Comparison of ENCODE assay signal across 11 mouse cellular contexts in the genomic region with DNA sequence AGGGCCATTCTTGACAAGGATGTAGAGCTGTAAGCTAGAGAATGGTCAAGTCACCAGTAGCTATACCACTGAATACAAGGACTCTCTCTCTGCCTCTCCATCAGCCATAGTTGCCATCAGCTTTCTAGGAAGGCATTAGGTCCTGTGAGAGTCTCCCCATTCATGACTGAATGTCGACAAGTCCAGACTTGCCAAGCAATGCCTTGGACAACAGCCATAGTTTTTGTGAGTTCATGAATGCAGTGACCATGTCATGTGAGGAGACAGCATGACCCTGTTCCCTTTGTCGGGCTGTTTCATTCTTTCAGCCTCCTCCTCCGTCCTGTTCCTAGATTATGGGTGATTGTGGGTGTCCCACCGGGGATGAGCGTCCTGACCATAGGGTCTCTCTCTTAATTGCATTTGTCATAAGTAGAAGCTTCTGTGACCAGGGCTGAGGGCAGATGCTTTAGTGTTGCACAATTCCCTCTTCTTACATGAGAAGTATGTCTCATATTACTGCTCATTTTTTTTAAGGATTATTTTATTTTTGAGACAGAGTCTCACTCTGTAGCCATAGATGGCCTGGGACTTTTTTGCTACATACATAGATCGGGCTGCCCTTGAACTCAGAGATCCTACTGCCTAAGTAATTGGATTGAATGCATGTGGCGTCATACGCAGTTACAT. TPM values are rescaled to one million over a fixed set of nuclear protein-coding genes. Genes with fewer than 3 reads are reported as not detected.
DNase-seq lines count a peak whose midpoint lies in the region; TF ChIP-seq lines count a peak whose summit lies in the region.
"Had no signal": no experiment of that assay in that cellular context is flagged by ENCODE, and none has a peak within 500 bp of the region (broad histone marks: within the 10 kb centered on the region; RNA-seq: fewer than 3 reads in every experiment).

No protein-coding gene starts in this region.

- no peaks in the 10 kb centered on the region for H3K27me3 ChIP-seq in liver, adult 2 months (ENCODE audit: control insufficient read depth, insufficient read depth, low read length)
- H3K27me3 ChIP-seq: neural tube, embryonic 15.5 days had no signal

- no peaks in the 10 kb centered on the region for H3K36me3 ChIP-seq in liver, adult 2 months (ENCODE audit: control insufficient read depth, insufficient read depth, low read length)
- H3K36me3 ChIP-seq: neural tube, embryonic 15.5 days had no signal

- no peak overlapping the region for H3K4me3 ChIP-seq in liver, adult 2 months (ENCODE audit: insufficient read depth, low read depth, low read length)
- no peak overlapping the region for H3K4me3 ChIP-seq in gastrocnemius, adult 2 months
- H3K4me3 ChIP-seq: neural tube, embryonic 15.5 days had no signal

- intact Hi-C loops in heart, postnatal 14 days (cut with DNase I), result no loop called here
- intact Hi-C loops in gastrocnemius, adult 2 months (cut with DNase I), result no loop called here

- no peak for TF ChIP-seq CTCF in liver, adult 2 months (IDR thresholded peaks at IDR 0.05; ENCODE audit: low read depth, low read length)
- no peak for TF ChIP-seq CTCF in gastrocnemius, adult 2 months (IDR thresholded peaks at IDR 0.05)

- WGBS in liver, adult 2 months, result 71% methylated on average over 8 of the region's 8 CpGs

- TF ChIP-seq POLR2A in liver, adult 2 months (IDR thresholded peaks at IDR 0.05; ENCODE audit: extremely low read depth, insufficient read depth, low read length), result no peak

- no peak overlapping the region for H3K27ac ChIP-seq in liver, adult 2 months (replicated peaks; ENCODE audit: insufficient read depth, low read depth, low read length)
- H3K27ac ChIP-seq in gastrocnemius, adult 2 months, result no peak overlapping the region
- H3K27ac ChIP-seq: neural tube, embryonic 15.5 days had no signal

- H3K79me2 ChIP-seq in liver, adult 2 months (ENCODE audit: control insufficient read depth, insufficient read depth, low read length), result peaks cover 20% of the 10 kb centered on the region

- no peak overlapping the region for H3K9ac ChIP-seq in liver, adult 2 months (ENCODE audit: low read depth, low read length)
- H3K9ac ChIP-seq: neural tube, embryonic 15.5 days had no signal

- DNase-seq in cerebellum, postnatal 14 days, result peak; percentile 53 to 65
- DNase-seq in cerebellum, adult 9-10 months, result no peak
- DNase-seq in liver, adult 2 months (ENCODE audit: extremely low read depth, low read depth, low spot score), result peak; percentile 74
- no peak for DNase-seq in liver
- DNase-seq in NIH3T3 (ENCODE audit: low read depth), result peak; percentile 74
- DNase-seq in heart, postnatal 14 days, result peak; percentile 33 to 68
- no peak for DNase-seq in gastrocnemius, adult 2 months
- no peak for DNase-seq in right cerebral cortex, postnatal 10 days (ENCODE audit: low spot score in 2 of 2)
- DNase-seq: gastrocnemius, postnatal 10 days; right cerebral cortex, postnatal 4 days had no signal

- no peaks in the 10 kb centered on the region for H3K4me1 ChIP-seq in liver, adult 2 months (ENCODE audit: control insufficient read depth, insufficient read depth, low read length)
- H3K4me1 ChIP-seq: neural tube, embryonic 15.5 days had no signal

RNA-seq across cellular contexts. Expression of gene Vwa8, which starts 37.8 kb away (rescaled TPM):
- 88.7 and 106 TPM in 2 replicates for total RNA-seq in liver, adult 2 months (2014; rRNA removed)
- polyA plus RNA-seq in liver, adult 2 months (2012; rRNA removed), result 44.0 and 48.9 TPM in 2 replicates
- 100 to 1,000 TPM; 171 to 181 TPM for total RNA-seq in heart, postnatal 14 days (2021)
- total RNA-seq in gastrocnemius, adult 2 months (2021), result 10 to 100 TPM; 64.5 to 83.1 TPM

Comparison
In these comparisons a context has a peak if more than half of its experiments do, and no peak if none do; other contexts are left out.
1. DNase-seq: peak in cerebellum, postnatal 14 days (2 of 2), liver, adult 2 months (single experiment), NIH3T3 (single experiment) and heart, postnatal 14 days (2 of 2); none in cerebellum, adult 9-10 months (single experiment), liver (single experiment), gastrocnemius, adult 2 months (single experiment) and right cerebral cortex, postnatal 10 days (0 of 2).